Mouse (Mus musculus) ovary, postnatal 10 days (tissue): ENCODE results near the gene Gypa.
A peak's percentile ranks its signal among the peaks of the same experiment; 100 is the strongest.

Experiments
- DNase-seq: peaks from one replicate; pipeline ENCODE4 v3.0.0; 2022; ENCODE audit warnings: low spot score

The Gypa gene

GRCm38 (mm10) chr8:80493523-80494345 is at the start of gene Gypa:
Gene Gypa, plus strand, starts transcription at chr8:80493781.
- DNase-seq = no peak

- no peak for DNase-seq
Measured at GRCm38 (mm10) chr8:80444534-80445072, 49.0 kb upstream of the Gypa start.

- no peak for DNase-seq
Measured at GRCm38 (mm10) chr8:80447217-80447616, 46.4 kb upstream of the Gypa start.

- DNase-seq = no peak
Measured at GRCm38 (mm10) chr8:80451938-80452690, 41.5 kb upstream of the Gypa start.

- DNase-seq = no peak
Measured at GRCm38 (mm10) chr8:80463450-80463917, 30.1 kb upstream of the Gypa start.

GRCm38 (mm10) chr8:80474971-80475370 is 18.6 kb upstream of the Gypa start:
- no peak for DNase-seq

GRCm38 (mm10) chr8:80478156-80478555 is 15.4 kb upstream of the Gypa start:
- DNase-seq = no peak

GRCm38 (mm10) chr8:80479129-80479528 is 14.5 kb upstream of the Gypa start:
- no peak for DNase-seq

GRCm38 (mm10) chr8:80482173-80482572 is 11.4 kb upstream of the Gypa start:
- no peak for DNase-seq

- no peak for DNase-seq
Measured at GRCm38 (mm10) chr8:80482822-80483774, 10.5 kb upstream of the Gypa start.

GRCm38 (mm10) chr8:80491562-80491961 is 2.0 kb upstream of the Gypa start:
- no peak for DNase-seq

GRCm38 (mm10) chr8:80492987-80493441 is 567 bp upstream of the Gypa start:
- peak; percentile 21 for DNase-seq

GRCm38 (mm10) chr8:80494346-80494660 is 722 bp downstream of the Gypa start:
- no peak for DNase-seq

GRCm38 (mm10) chr8:80494819-80495218 is 1.2 kb downstream of the Gypa start:
- DNase-seq = no peak

- no peak for DNase-seq
Measured at GRCm38 (mm10) chr8:80495527-80495926, 1.9 kb downstream of the Gypa start.

- DNase-seq = no peak
Measured at GRCm38 (mm10) chr8:80497323-80497722, 3.7 kb downstream of the Gypa start.

- DNase-seq = no peak
Measured at GRCm38 (mm10) chr8:80500244-80500643, 6.7 kb downstream of the Gypa start.

GRCm38 (mm10) chr8:80500773-80501172 is 7.2 kb downstream of the Gypa start:
- no peak for DNase-seq

- no peak for DNase-seq
Measured at GRCm38 (mm10) chr8:80501283-80501682, 7.7 kb downstream of the Gypa start.

- DNase-seq = no peak
Measured at GRCm38 (mm10) chr8:80526382-80527355, 33.1 kb downstream of the Gypa start.

GRCm38 (mm10) chr8:80541836-80542235 is 48.3 kb downstream of the Gypa start:
- DNase-seq = no peak
